ENCODE assay signal across 8 mouse cellular contexts in the genomic region with DNA sequence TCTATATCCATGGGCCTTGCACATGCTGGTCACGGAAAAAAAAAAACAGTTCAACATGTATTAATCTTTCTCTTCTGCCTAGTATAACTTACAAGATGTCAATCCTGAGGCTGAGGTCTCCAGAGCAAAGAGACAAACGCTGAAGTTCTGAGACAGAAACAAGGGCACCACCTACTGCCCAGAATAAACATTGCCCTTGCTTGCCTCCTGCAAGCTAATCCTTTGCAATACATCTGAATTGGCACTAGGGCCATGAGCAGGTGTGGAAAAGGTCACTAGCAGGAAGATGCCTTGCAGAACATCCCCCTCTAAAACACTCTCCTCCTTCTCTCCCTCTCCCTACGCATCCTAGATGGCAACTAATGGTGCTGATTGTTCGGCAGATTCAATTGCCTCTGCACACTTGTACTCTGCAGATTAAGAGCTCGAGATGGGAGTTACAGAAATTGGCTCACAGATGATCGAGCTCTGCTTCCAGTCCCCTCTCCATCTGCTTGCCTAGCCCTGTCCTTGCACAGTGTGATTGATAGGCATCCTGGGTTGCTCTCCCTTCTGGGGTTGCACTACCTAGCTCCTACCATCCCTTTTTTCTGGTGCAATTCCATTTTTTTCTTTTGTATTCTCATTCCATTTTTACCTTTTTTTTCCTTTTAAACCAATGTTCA.
A peak's percentile ranks its signal among the peaks of the same experiment; 100 is the strongest.
DNase-seq lines count a peak whose midpoint lies in the region; ATAC-seq lines count a peak whose summit lies in the region.

No protein-coding gene starts in this region.

- no peaks in the 10 kb centered on the region for H3K27me3 ChIP-seq in splenic B cell, adult 2 months (ENCODE audit: control insufficient read depth, insufficient read depth, low read length, poor library complexity, severe bottlenecking)

- peak; percentile 4 for DNase-seq in gastrocnemius, postnatal 14 days
- DNase-seq in gastrocnemius, postnatal 25 days, result no peak
- DNase-seq in adipocyte (ENCODE audit: low spot score), result peak; percentile 57
- peak; percentile 77 for DNase-seq in embryo, embryonic 10.5 days (ENCODE audit: low spot score)
- DNase-seq in layer of hippocampus, adult 8-10 months (ENCODE audit: low spot score in 2 of 2), result peak; percentile 63 to 71
- peak; percentile 68 for DNase-seq in mesoderm, embryonic 11.5 days (ENCODE audit: low read depth, low spot score)
- peak; percentile 2 for DNase-seq in splenic B cell, adult 2 months (ENCODE audit: low read depth, low spot score)

- ATAC-seq in hematopoietic stem cell, adult 5-6 weeks (replicated peaks in 1 of 2; ENCODE audit: insufficient read depth in 1 of 2, low FRiP score in 2 of 2, low TSS enrichment in 1 of 2, low read depth in 1 of 2, poor library complexity in 2 of 2, severe bottlenecking in 2 of 2), result peak; percentile 88 to 94

- intact Hi-C loops in gastrocnemius, postnatal 14 days (cut with DNase I; ENCODE audit: low total_unique reads), result no loop called here

- H3K36me3 ChIP-seq in splenic B cell, adult 2 months (ENCODE audit: control insufficient read depth, insufficient read depth, low read length, poor library complexity, severe bottlenecking), result no peaks in the 10 kb centered on the region
